Mouse (Mus musculus): Measurements from ENCODE around the gene Cemip. TPM values are rescaled to one million over a fixed set of nuclear protein-coding genes. Genes with fewer than 3 reads are reported as not detected.

The Cemip gene
- polyA plus RNA-seq, 2 experiments, result 0.59 to 0.83 TPM

GRCm38 (mm10) chr7:83939017-83939721 is 147.1 kb downstream of the Cemip start:
- Histone ChIP-seq H3K4me3 (replicated peaks; ENCODE audit: low read length) (no peak overlapping the region), H3K27ac (replicated peaks; ENCODE audit: low read depth, low read length) (no peak overlapping the region), H3K9me3 (ENCODE audit: control insufficient read depth, low read length) (no peaks in the 10 kb centered on the region), H3K27me3 (ENCODE audit: control insufficient read depth, insufficient read depth, low read length) (no peaks in the 10 kb centered on the region), H3K9ac (ENCODE audit: low read depth, low read length, severe bottlenecking) (no peak overlapping the region), H3K36me3 (ENCODE audit: control insufficient read depth, insufficient read depth, low read length) (no peaks in the 10 kb centered on the region), H3K4me1 (ENCODE audit: control insufficient read depth, insufficient read depth, low read length) (no peaks in the 10 kb centered on the region), H3K4me2 (replicated peaks; ENCODE audit: low read depth, low read length, severe bottlenecking) (no peak overlapping the region)
- WGBS, result 50% methylated on average over 3 of the region's 3 CpGs
- ATAC-seq (ENCODE audit: low FRiP score, low read depth), result no peak
- no peak for TF ChIP-seq POLR2A (IDR thresholded peaks at IDR 0.05; ENCODE audit: borderline replicate concordance, extremely low read depth, insufficient read depth, insufficient read length)
- no peak for DNase-seq (ENCODE audit: low spot score)

- Histone ChIP-seq H3K4me1 (ENCODE audit: control insufficient read depth, insufficient read depth, low read length) (no peaks in the 10 kb centered on the region), H3K27me3 (ENCODE audit: control insufficient read depth, insufficient read depth, low read length) (no peaks in the 10 kb centered on the region), H3K9ac (ENCODE audit: low read depth, low read length, severe bottlenecking) (no peak overlapping the region), H3K36me3 (ENCODE audit: control insufficient read depth, insufficient read depth, low read length) (no peaks in the 10 kb centered on the region), H3K9me3 (ENCODE audit: control insufficient read depth, low read length) (no peaks in the 10 kb centered on the region), H3K27ac (replicated peaks; ENCODE audit: low read depth, low read length) (no peak overlapping the region), H3K4me2 (replicated peaks; ENCODE audit: low read depth, low read length, severe bottlenecking) (no peak overlapping the region), H3K4me3 (replicated peaks; ENCODE audit: low read length) (no peak overlapping the region)
- DNase-seq (ENCODE audit: low spot score) (no peak), ATAC-seq (ENCODE audit: low FRiP score, low read depth) (no peak)
- no peak for TF ChIP-seq POLR2A (IDR thresholded peaks at IDR 0.05; ENCODE audit: borderline replicate concordance, extremely low read depth, insufficient read depth, insufficient read length)
- WGBS, result 40% methylated on average over 3 of the region's 3 CpGs
Observed at GRCm38 (mm10) chr7:83921637-83922036, 164.7 kb downstream of the Cemip start.

GRCm38 (mm10) chr7:83920241-83920640 is 166.1 kb downstream of the Cemip start:
- Histone ChIP-seq H3K9ac (ENCODE audit: low read depth, low read length, severe bottlenecking) (no peak overlapping the region), H3K36me3 (ENCODE audit: control insufficient read depth, insufficient read depth, low read length) (no peaks in the 10 kb centered on the region), H3K4me1 (ENCODE audit: control insufficient read depth, insufficient read depth, low read length) (no peaks in the 10 kb centered on the region), H3K27me3 (ENCODE audit: control insufficient read depth, insufficient read depth, low read length) (no peaks in the 10 kb centered on the region), H3K4me2 (replicated peaks; ENCODE audit: low read depth, low read length, severe bottlenecking) (no peak overlapping the region), H3K4me3 (replicated peaks; ENCODE audit: low read length) (no peak overlapping the region), H3K9me3 (ENCODE audit: control insufficient read depth, low read length) (no peaks in the 10 kb centered on the region), H3K27ac (replicated peaks; ENCODE audit: low read depth, low read length) (no peak overlapping the region)
- no peak for TF ChIP-seq POLR2A (IDR thresholded peaks at IDR 0.05; ENCODE audit: borderline replicate concordance, extremely low read depth, insufficient read depth, insufficient read length)
- ATAC-seq (ENCODE audit: low FRiP score, low read depth) (no peak), DNase-seq (ENCODE audit: low spot score) (no peak)
- 49% methylated on average over 4 of the region's 4 CpGs for WGBS

- Histone ChIP-seq H3K36me3 (ENCODE audit: control insufficient read depth, insufficient read depth, low read length) (no peaks in the 10 kb centered on the region), H3K27me3 (ENCODE audit: control insufficient read depth, insufficient read depth, low read length) (no peaks in the 10 kb centered on the region), H3K4me2 (replicated peaks; ENCODE audit: low read depth, low read length, severe bottlenecking) (no peak overlapping the region), H3K4me1 (ENCODE audit: control insufficient read depth, insufficient read depth, low read length) (no peaks in the 10 kb centered on the region), H3K9me3 (ENCODE audit: control insufficient read depth, low read length) (no peaks in the 10 kb centered on the region), H3K27ac (replicated peaks; ENCODE audit: low read depth, low read length) (no peak overlapping the region), H3K4me3 (replicated peaks; ENCODE audit: low read length) (no peak overlapping the region), H3K9ac (ENCODE audit: low read depth, low read length, severe bottlenecking) (no peak overlapping the region)
- 2% methylated on average over 3 of the region's 3 CpGs for WGBS
- DNase-seq (ENCODE audit: low spot score) (peak; percentile 91), ATAC-seq (ENCODE audit: low FRiP score, low read depth) (no peak)
- TF ChIP-seq POLR2A (IDR thresholded peaks at IDR 0.05; ENCODE audit: borderline replicate concordance, extremely low read depth, insufficient read depth, insufficient read length), result no peak
Observed at GRCm38 (mm10) chr7:83914566-83914965, 171.7 kb downstream of the Cemip start.

GRCm38 (mm10) chr7:83913995-83914394 is 172.3 kb downstream of the Cemip start:
- whole genome bisulfite sequencing, result 71% methylated on average over 9 of the region's 9 CpGs
- no peak for ATAC-seq (ENCODE audit: low FRiP score, low read depth)

More at GRCm38 (mm10) chr7:83913995-83914394, 172.3 kb downstream of the Cemip start:
- Histone ChIP-seq H3K27me3 (ENCODE audit: control insufficient read depth, insufficient read depth, low read length) (no peaks in the 10 kb centered on the region), H3K4me3 (replicated peaks; ENCODE audit: low read length) (no peak overlapping the region), H3K9ac (ENCODE audit: low read depth, low read length, severe bottlenecking) (no peak overlapping the region), H3K27ac (replicated peaks; ENCODE audit: low read depth, low read length) (no peak overlapping the region), H3K4me1 (ENCODE audit: control insufficient read depth, insufficient read depth, low read length) (no peaks in the 10 kb centered on the region), H3K9me3 (ENCODE audit: control insufficient read depth, low read length) (no peaks in the 10 kb centered on the region), H3K4me2 (replicated peaks; ENCODE audit: low read depth, low read length, severe bottlenecking) (no peak overlapping the region), H3K36me3 (ENCODE audit: control insufficient read depth, insufficient read depth, low read length) (no peaks in the 10 kb centered on the region)
- TF ChIP-seq POLR2A (IDR thresholded peaks at IDR 0.05; ENCODE audit: borderline replicate concordance, extremely low read depth, insufficient read depth, insufficient read length), result no peak
- no peak for DNase-seq (ENCODE audit: low spot score)

All from limb, embryonic 14.5 days (tissue).